Mouse (Mus musculus): Measurements from ENCODE around the gene Dnajb8.

The Dnajb8 gene

GRCm38 (mm10) chr6:88199718-88200692 is 22.1 kb upstream of the Dnajb8 start:
- no peak for DNase-seq

GRCm38 (mm10) chr6:88200693-88201609 is 21.1 kb upstream of the Dnajb8 start:
- no peak for DNase-seq

DNA sequence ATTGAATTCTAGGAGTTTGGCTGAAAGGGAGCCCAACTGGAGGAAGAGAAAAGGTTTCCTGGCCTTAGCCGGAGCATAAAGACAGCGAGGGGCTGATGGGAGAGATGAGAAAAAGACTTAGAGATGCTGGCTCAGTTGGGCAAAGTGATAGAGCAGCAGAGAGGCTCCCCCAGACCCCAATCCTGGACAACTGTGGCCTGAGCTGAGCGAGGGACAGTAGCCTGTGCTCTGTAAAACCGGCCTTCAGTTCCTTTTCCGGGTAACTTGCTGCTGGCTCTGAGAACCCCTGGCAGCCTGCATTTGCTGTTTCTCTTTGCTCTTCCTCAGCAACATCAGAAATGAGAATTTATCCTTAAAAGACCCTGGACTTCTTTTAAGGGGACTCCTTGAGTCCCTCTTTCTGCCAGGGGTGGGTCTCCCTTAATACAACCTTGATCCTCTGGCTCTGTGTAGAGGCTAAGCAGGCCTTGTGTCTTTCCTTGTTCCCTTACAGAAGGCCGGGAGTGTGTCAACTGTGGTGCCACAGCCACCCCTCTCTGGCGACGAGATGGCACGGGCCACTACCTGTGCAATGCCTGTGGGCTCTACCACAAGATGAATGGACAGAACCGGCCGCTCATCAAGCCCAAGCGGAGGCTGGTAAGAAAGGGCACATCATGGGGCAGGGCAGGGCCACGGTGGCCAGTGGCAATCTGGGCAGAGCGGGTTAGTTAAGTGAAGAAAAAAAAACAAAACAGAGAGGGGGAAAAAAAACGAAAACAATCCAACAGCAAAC is 20.0 kb upstream of the Dnajb8 start:
- DNase-seq, result no peak

- DNase-seq, result no peak
These were observed 19.0 kb upstream of the Dnajb8 start for GRCm38 (mm10) chr6:88202921-88203690.

DNA sequence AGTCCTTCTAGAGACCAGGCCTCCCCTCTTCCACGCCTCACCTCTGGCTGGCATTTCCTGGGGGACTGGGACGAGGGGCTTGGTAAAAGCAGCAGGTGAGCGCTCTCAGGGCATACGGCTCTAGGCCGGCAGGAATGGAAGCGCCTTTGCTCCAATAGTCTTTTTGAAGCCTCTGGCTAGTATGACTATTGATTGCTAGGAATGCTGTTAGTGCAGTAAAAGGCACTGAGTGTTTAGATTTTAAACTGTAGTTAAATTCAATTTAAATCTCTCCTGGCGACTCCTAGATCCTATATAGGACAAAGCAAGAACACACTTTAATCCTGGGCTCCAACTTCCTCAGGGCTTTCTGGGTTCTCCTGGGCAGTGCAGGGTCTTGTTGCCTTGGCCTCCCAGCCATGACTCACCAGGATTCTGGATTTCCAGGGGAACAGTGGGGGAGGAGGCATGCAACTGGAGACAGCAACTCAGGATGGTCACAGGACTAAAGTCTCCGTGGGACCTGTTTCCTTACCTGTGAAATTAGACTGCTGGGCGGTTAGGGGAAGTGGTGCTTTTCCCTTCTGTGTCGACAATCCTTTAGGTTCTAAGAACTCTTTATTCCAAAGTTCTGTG is 18.2 kb upstream of the Dnajb8 start:
- DNase-seq, result no peak

- DNase-seq, result no peak
These were observed 17.3 kb upstream of the Dnajb8 start for GRCm38 (mm10) chr6:88204531-88205385.

GRCm38 (mm10) chr6:88205386-88205700 is 16.7 kb upstream of the Dnajb8 start:
- DNase-seq, result no peak

DNA sequence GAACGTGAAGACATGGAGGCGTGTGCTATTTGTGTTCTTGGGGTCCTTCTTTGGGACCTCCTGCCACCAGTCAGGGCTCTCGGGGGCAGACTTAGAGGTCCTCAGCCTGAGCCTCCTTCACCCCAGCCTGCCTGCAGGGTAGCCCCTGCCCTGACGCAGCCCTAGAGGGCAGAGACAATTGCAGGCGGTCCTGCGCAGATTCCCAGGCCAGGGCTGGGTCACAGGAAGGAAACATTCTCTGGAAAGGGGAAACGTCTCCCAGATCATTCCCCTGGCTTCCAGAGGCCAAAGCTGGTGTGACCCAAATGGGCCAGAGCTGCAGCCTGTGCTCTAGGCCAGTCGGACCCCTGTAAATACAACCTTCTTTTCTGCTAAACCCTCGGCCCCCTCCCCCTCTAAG is 16.1 kb upstream of the Dnajb8 start:
- no peak for DNase-seq

DNA sequence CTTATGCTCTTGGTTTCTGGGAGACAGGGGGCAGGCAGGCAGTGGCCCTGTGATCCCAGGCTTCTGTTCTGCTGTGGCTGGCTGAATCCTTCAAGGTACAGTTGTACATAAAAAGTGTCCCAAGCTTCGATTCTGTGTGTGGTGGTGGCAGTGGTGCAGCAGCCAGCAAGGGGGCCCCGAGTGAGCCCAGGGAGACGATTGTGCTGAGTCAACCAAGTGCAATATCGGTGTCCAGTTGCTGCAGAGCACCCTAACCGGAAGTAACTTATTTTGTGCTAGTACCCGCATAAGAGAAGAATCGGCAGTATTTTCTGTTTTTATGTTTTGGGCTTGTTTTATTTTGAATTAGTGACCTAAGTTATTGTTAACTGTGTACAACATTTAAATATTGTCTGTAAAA is 15.5 kb upstream of the Dnajb8 start:
- DNase-seq, result no peak

DNA sequence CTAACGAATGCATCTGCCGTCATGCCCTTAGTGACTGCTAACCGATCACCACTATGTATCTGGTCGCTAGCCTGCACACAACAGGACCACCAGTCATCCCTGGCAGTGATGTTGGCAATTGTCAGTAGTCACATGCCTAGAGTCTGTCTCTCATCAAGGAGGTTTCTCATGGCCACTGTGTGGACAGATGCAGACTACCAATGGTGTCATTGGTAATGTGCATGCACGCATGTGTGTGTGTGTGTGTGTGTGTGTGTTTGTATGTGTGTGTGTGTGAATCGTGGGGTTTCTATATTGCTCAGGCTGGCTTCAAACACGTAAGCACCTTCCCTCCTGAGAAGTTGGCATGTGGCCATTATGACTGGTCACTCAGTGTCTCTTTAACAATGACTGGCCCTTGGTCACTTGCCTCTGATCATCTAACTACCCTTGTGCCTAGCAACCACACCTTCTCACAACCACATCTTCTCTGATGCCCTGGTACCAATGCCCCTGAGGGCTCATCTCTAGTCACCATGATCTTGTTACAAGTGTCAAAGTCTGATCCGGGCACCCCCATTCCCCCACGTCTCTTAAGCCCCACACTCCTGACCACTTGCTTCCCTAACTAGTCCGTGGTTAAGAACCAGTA is 14.6 kb upstream of the Dnajb8 start:
- no peak for DNase-seq

DNA sequence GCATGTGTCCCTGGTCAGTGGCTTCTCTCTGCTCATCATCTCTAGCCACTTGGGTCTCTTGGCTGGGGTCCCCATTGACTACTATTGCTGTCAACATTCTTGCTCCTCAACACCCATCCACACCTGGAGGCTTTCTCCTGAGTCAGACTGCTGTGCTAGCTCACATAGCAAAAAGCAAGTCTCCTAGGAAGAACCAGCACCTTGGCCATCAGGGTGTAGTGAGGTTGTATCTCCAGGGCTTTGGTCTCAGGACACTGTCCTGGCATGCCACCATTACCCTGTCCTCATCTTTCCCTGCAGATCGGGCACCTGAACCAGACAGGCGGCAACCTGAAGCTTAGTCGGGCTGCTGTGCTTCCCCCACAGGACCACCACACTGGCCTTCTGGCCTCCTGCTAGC is 13.7 kb upstream of the Dnajb8 start:
- no peak for DNase-seq

DNA sequence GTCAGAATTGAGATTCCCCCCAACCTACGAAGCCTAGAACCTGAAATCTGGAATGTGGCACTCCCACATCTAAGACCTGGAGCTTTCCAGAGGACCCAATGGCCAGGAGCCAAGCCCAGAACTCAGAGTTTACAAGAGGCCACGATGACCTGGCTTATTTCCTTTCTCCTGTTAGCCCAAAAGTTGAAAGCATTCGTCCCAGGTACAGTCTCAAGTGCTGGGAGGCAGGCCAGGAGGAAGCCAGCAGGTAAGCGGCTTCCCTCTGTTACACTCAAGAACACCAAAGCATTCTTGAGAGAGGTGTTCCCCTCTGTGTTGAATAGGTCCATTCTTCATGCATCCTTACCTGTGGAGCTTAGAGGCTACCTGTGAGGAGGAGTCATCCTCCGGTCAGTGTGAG is 12.6 kb upstream of the Dnajb8 start:
- no peak for DNase-seq

DNA sequence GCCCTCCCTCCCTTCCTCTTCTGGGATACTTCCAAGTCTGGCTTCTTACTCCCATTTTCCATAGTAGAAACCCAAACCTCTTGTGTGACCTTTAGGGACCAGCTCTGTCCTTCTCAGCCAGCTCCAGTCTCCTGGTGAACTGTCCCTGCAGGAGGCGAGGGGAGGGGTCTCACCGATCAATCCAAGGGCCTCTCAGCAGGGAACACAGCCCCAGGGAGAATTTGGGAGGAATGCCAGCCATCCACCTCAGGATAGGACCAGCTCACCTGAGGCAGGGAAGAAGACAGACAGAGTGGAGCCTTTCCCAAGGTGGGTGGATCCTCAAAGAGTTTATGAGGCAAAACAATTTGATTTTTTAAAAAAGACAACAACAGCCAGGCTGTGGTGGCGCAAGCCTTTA is 11.9 kb upstream of the Dnajb8 start:
- no peak for DNase-seq

DNA sequence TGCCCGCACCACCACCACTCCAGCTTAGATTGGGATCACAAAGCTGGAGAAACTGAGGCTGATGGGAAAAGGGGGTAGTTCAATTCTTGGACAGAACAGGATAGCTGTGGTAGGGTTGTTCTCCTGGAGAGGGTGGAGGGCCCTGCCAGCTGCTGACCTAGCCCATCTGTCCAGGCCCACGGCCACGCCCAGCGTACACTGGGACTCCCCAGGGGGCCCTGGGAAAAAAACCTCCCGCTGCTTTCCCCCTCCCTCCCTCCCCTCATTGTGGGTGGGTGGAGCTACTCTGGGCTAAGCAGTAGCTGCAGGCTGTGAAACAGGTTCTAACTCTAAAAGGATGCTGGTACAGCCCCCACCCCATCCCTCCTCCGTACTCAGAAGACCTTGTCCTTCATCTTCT is 6.3 kb upstream of the Dnajb8 start:
- no peak for DNase-seq

GRCm38 (mm10) chr6:88216199-88216598 is 5.9 kb upstream of the Dnajb8 start:
- no peak for DNase-seq

GRCm38 (mm10) chr6:88219094-88219493 is 3.0 kb upstream of the Dnajb8 start:
- DNase-seq, result no peak

- no peak for DNase-seq
These were observed 4.5 kb downstream of the Dnajb8 start for GRCm38 (mm10) chr6:88226570-88226994.

DNA sequence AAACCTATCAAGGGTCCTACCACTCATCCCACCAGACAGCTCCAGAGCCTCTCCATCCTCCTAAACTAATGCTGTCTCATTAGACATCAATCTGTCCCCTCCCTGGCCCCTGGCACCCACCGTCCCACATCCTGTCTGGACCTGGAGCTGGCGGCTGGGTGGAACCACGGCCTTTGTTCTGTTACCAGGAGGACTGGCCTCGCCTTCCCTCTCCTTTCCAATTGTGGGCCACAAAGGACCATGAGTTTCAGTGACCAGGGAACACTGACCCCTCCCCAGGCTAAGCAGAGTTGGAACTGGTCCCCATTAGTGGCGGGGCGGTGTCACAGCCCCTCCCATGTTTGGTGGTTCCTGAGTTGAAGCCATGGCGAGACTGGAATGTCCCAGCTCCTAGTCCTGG is 5.5 kb downstream of the Dnajb8 start:
- no peak for DNase-seq

- no peak for DNase-seq
These were observed 7.2 kb downstream of the Dnajb8 start for GRCm38 (mm10) chr6:88229221-88229620.

DNA sequence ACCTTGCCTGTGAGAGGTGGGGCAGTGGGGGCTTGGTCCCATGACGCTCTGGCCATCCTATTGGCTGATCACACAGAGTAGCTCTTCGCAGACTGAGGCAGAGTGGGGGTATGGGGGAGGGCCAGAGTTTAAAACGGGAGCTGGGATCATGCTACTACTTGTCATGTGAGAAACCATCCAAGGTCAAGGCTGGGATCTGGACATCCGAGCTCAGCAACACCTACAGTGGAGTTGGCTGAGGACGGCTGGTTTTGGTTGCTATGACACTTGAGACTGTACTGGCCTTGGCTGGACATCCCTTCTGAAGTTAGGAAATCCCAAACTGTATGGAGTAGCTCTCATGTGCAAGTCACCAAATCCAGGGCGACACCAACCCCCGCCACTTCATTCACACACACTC is 9.8 kb downstream of the Dnajb8 start:
- DNase-seq, result no peak

Measured in spleen, adult 18-20 months (tissue).